Mouse (Mus musculus) forebrain, embryonic 15.5 days (tissue): ENCODE results near the gene Mybbp1a. TPM values are rescaled to one million over a fixed set of nuclear protein-coding genes. Genes with fewer than 3 reads are reported as not detected.

Experiments used
- ATAC-seq: fragments of 200-750 bp; cut with Nextera tagmentation; replicated peaks from 2 replicates; pipeline ENCODE4 v1.8.0; 2017; ENCODE audit warnings: mild to moderate bottlenecking, moderate TSS enrichment, moderate library complexity
- H3K27ac ChIP-seq: fragments of 300-500 bp; sonication (generic); replicated peaks from 2 replicates; pipeline ENCODE4 v1.5.1; 2015; ENCODE audit warnings: mild to moderate bottlenecking, inconsistent platforms
- H3K27me3 ChIP-seq: fragments of 300-500 bp; sonication (generic); 2 replicates; pipeline ENCODE4 v1.6.1; 2015; ENCODE audit warnings: inconsistent platforms
- H3K36me3 ChIP-seq: fragments of 300-500 bp; sonication (generic); 2 replicates; pipeline ENCODE4 v1.6.1; 2015; ENCODE audit warnings: mild to moderate bottlenecking, inconsistent platforms
- H3K4me1 ChIP-seq: fragments of 300-500 bp; sonication (generic); 2 replicates; pipeline ENCODE4 v1.6.1; 2015; ENCODE audit warnings: inconsistent platforms
- H3K4me2 ChIP-seq: fragments of 300-500 bp; sonication (generic); replicated peaks from 2 replicates; pipeline ENCODE4 v1.6.1; 2015; ENCODE audit warnings: mild to moderate bottlenecking, inconsistent platforms
- H3K4me3 ChIP-seq: fragments of 300-500 bp; sonication (generic); 2 replicates; pipeline ENCODE4 v1.5.1; 2015; ENCODE audit warnings: mild to moderate bottlenecking, inconsistent platforms
- H3K9ac ChIP-seq: fragments of 300-500 bp; sonication (generic); replicated peaks from 2 replicates; pipeline ENCODE4 v1.6.1; 2015; ENCODE audit warnings: mild to moderate bottlenecking, inconsistent platforms
- H3K9me3 ChIP-seq: fragments of 300-500 bp; sonication (generic); 2 replicates; pipeline ENCODE4 v1.6.1; 2016; ENCODE audit warnings: inconsistent platforms
- WGBS: fragments of 180-500 bp; shearing (Covaris S2); methylation state at CpG from one replicate; pipeline ENCODE4 v1.1.7; 2015; ENCODE audit warnings: mixed read lengths; 5-methylcytosine and 5-hydroxymethylcytosine counted together
- polyA plus RNA-seq: library from polyadenylated mRNA; unstranded; fragments of >200 nt; fragmentation: Nextera tagmentation; extraction: Ambion mirVana; gene quantifications from 2 replicates; pipeline ENCODE4 v1.2.1, GENCODE M21; 2015

The Mybbp1a gene
- polyA plus RNA-seq, 1 experiment from 2014 or later: 90.0 TPM

DNA sequence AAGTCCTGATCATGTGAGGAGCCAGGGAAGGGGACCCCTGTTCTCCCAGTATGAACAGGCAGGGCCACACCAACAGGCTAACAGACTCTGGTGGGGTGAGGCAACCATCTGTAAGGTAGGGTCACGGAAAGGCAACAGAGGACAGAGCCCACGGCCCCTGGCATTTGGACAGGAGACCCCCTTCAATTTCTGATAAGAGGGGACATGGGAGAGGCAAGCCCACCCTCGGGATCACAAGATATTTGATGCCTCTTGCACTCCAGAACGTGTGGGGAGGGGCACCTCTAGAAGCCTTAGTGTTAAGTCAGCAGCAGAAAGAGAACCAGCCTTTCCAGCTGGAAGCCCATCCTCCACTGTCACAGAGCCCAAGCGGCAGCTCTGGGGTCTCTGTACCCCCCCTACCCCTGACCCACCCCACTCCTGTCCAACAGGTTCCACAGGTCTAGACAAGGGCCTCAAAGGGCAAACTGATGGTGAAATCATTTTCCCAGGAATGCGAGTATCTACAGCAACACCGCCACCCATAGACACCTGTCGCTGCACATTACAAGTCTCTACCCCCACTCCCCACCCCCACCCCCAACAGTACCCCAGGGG lies 35.0 kb upstream of the Mybbp1a start:
- Histone ChIP-seq H3K27ac (no peak overlapping the region), H3K36me3 (no peaks in the 10 kb centered on the region), H3K9ac (no peak overlapping the region), H3K27me3 (peaks cover 6% of the 10 kb centered on the region; the same call in 1 of the 2 replicates), H3K4me2 (no peak overlapping the region), H3K4me1 (peaks cover 8% of the 10 kb centered on the region), H3K9me3 (no peaks in the 10 kb centered on the region), H3K4me3 (no peak overlapping the region)
- 62% methylated on average over 8 of the region's 8 CpGs for WGBS
- no peak for ATAC-seq

DNA sequence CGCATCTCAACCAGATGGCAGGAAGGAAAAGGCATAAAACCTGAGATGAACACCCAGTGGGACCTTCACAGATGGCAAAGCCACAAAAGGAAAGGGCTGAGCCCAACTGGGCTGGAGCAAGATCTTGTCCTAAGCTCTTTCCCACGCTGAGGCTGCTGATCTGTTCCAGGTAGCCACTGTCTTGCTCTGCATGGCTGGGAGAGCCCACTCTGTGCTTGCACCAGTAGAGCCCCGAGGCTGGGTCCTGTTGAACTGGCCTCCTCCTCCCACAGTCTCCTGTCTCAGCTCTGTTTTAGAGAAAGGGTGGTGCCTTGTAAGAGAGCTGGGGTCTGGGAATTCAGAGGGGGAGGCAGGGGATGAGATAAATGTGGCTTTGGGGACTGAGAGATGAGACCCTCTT lies 34.1 kb upstream of the Mybbp1a start:
- Histone ChIP-seq H3K4me1 (peaks cover 15% of the 10 kb centered on the region), H3K9me3 (no peaks in the 10 kb centered on the region), H3K36me3 (no peaks in the 10 kb centered on the region), H3K4me3 (no peak overlapping the region), H3K4me2 (no peak overlapping the region), H3K27me3 (peaks cover 12% of the 10 kb centered on the region; the same call in 1 of the 2 replicates), H3K27ac (no peak overlapping the region), H3K9ac (no peak overlapping the region)
- ATAC-seq: no peak
- 24% methylated on average over 3 of the region's 3 CpGs for WGBS

DNA sequence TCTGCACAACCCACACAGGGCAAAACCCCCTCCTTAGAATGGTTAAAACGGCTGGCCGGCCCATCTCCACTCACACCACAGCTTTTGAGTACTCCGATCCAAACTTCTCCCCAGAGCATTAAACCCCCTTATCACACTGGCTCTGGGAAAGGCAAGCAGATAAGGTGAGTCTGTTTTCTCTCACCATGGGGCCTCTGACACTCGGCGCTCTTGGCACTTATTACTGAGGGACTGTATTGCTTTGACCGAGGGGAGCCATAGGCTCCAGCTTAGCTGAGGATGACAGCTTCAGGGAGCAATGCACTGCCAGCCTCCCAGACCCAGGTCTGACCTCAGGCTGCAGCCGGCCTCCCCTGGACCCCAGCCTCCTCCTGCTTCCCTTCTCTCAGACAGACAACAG lies 33.6 kb upstream of the Mybbp1a start:
- no peak for ATAC-seq
- Histone ChIP-seq H3K4me2 (no peak overlapping the region), H3K9me3 (no peaks in the 10 kb centered on the region), H3K36me3 (no peaks in the 10 kb centered on the region), H3K4me1 (peaks cover 15% of the 10 kb centered on the region), H3K27me3 (peaks cover 13% of the 10 kb centered on the region; the same call in 1 of the 2 replicates), H3K9ac (no peak overlapping the region), H3K4me3 (no peak overlapping the region), H3K27ac (no peak overlapping the region)
- 24% methylated on average over 7 of the region's 7 CpGs for WGBS

DNA sequence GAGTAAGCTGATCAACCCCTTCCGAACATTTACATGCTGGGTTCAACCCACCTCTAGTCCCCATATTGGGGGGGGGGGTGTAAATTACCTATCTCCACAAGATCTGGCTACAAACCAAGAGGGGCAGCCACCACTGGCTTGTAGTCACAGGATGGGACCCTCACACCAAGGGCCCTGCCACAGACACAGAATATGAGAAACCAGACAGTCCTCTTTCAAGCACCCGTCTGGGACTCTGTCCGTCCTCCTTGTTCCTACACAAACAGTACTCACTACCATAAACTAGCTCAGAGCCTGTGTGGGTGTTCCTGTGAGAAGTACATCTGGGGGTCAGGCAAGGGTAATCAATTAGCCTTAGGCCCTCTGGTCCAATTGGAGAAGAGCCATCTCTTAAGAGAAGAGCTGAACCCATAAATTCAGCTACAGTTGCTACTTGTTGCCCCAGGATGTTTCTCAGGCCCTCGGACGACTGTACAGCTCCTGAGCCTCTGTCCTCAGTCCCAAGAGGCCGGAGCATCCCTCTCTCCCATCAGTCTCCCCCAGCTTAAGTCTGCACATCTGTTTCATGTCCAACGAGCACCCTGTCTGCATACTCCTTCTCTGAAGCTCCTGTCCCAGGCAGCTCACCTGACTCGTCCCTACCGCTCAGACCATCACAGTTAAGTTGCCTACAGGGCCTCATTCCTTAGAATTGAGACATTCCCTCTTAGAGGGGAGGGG lies 32.5 kb upstream of the Mybbp1a start:
- H3K27me3 ChIP-seq: peaks cover 15% of the 10 kb centered on the region; the same call in 1 of the 2 replicates
- H3K36me3 ChIP-seq: no peaks in the 10 kb centered on the region
- no peaks in the 10 kb centered on the region for H3K9me3 ChIP-seq
- ATAC-seq: no peak
- H3K4me2 ChIP-seq: no peak overlapping the region
- no peak overlapping the region for H3K27ac ChIP-seq
- H3K4me3 ChIP-seq: no peak overlapping the region
- peaks cover 15% of the 10 kb centered on the region for H3K4me1 ChIP-seq
- 69% methylated on average over 9 of the region's 9 CpGs for WGBS
- H3K9ac ChIP-seq: no peak overlapping the region

DNA sequence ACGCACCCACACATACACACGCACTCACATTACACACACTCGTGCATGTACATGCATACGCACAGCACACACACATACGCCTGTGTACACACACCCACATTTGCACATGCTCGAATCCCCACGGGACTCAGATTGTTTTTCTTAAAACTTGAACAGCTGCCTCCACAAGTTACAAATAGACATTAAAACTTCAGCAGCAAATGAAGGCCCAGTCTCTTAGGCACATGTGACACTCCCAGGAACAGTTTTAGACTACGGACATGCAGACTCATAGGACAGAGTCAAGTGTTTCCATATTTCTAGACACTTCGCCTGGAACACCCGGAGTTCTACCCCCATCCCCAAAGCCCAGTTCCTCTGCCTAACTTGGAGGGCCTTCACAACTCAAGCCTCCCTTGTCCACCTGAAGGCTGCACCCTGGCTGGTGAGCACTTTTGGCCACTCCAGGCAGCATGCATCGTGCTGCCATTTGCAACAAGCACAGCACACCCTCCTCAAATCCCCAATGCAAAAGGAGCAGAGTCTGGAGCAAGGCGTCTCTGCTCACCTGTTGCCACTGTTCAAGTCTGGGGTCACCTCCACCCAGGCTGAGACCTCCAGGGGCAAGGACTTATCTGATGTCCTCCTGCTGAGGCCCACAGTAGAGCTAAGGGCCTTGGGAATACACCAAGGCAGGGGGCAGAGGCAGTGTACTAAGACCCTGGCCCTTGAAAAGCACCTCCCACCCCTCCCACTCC lies 31.3 kb upstream of the Mybbp1a start:
- ATAC-seq: no peak
- WGBS: 78% methylated on average over 12 of the region's 12 CpGs
- Histone ChIP-seq H3K9ac (no peak overlapping the region), H3K4me1 (peaks cover 15% of the 10 kb centered on the region), H3K36me3 (no peaks in the 10 kb centered on the region), H3K4me2 (no peak overlapping the region), H3K4me3 (no peak overlapping the region), H3K27me3 (peaks cover 15% of the 10 kb centered on the region; the same call in 1 of the 2 replicates), H3K9me3 (no peaks in the 10 kb centered on the region), H3K27ac (no peak overlapping the region)

DNA sequence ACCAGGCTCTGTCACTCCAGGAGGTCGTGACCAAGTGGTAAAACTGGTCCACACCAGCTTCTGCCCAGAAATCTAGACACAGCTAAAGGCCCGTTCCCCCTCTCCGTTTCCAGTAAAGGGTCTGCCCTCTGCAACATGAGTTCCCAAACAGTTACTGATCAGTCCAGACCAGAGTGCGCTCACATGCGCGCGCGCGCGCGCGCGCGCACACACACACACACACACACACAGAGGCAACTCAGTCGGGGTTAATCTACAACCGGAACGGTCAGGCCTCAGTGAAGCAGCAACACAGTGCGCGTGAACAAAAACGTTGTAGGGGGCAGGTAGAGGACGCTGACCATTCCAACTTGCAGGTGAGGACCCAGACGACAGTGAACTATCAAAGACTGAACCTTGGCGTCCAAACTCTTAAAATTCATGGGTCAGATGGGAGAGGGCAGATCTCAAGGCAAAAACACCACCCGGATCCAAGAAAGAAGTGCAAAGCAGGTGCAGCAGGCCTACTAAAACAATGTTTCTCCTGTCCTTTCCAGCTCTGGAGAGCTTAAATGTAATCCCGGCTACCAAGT lies 30.5 kb upstream of the Mybbp1a start:
- Histone ChIP-seq H3K9ac (no peak overlapping the region), H3K4me1 (peaks cover 15% of the 10 kb centered on the region), H3K27me3 (peaks cover 15% of the 10 kb centered on the region; the same call in 1 of the 2 replicates), H3K27ac (no peak overlapping the region), H3K4me3 (peak overlapping the region; percentile 50), H3K9me3 (no peaks in the 10 kb centered on the region), H3K36me3 (no peaks in the 10 kb centered on the region), H3K4me2 (peak overlapping the region; percentile 94)
- 0 out of 2 replicates have a peak, but pooled peaks have one; percentile 34 for ATAC-seq
- under 1% methylated on average over 25 of the region's 25 CpGs for whole genome bisulfite sequencing

DNA sequence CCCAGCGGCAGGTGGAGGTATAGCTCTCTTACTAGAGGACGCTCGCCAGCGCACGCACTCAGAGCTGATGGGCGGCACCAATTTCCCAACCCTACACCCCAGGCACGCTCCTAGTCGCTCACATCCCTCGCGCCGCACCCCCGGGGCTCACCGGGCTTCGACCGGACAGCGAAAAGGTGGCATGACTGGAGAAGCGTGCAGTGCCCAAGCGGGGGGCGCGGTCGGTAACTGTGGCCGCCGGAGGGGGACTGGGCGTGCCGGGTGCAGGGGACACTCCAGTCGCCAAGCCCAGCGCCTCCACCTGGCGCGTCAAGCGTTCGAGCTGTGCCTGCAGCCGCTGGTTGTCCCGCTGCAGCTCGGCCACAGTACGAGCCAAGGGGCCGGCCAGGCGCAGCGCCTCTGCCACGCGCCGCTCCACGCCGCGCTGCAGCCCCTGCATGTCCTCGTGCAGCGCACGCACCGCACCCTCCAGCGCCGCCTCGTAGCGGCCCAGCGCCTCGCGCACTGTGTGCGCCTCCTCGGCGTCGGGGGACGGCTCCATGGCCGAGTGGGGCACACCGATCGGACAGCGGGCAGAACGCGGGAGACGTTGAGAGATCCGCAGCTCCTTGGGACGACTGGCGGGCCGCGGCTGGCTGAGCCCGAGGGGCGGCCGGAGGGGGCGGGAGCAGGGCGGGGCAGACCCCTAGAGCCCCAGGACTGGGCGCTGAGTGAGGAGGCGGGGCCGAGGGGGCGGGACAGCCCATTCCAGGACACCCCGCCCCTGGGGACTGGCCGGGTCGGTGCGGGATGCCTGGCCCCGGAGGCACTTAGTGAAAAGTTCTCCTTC lies 29.8 kb upstream of the Mybbp1a start, which contains the start of gene Smtnl2:
Smtnl2 (minus strand) TSS at position 621 of the 829 bp plus-strand sequence.
- under 1% methylated on average over 83 of the region's 86 CpGs for WGBS
- no peak within 1 kb of the TSS for H3K27ac ChIP-seq
- peak within 1 kb of the TSS; percentile 50 for H3K4me3 ChIP-seq
- peak; percentile 89 for ATAC-seq
- H3K27me3 ChIP-seq: peaks cover 15% of the 10 kb centered on the region; the same call in 1 of the 2 replicates
- H3K36me3 ChIP-seq: no peaks in the 10 kb centered on the region
- peak within 1 kb of the TSS; percentile 94 for H3K4me2 ChIP-seq
- H3K9ac ChIP-seq: peak within 1 kb of the TSS; percentile 55
- no peaks in the 10 kb centered on the region for H3K9me3 ChIP-seq
- peaks cover 15% of the 10 kb centered on the region for H3K4me1 ChIP-seq

DNA sequence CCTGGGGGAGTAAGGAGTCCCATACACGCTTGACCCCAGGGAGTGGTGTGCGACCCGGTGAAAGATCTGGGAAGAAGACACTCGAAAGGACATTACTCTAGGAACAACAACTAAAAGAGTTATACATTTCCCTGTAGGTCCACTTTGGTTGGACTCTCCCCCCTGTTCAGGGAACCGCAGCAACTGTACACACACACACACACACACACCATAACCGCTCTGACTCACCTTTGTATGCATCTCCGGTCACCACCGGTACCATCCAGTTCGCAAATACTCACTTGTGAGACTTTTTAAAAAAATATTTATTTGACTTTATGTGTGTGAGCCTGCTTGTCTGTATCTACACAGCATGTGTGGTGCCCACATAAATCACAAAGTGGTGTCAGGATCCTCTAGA lies 29.2 kb upstream of the Mybbp1a start:
- Histone ChIP-seq H3K36me3 (no peaks in the 10 kb centered on the region), H3K27ac (no peak overlapping the region), H3K4me2 (peak overlapping the region; percentile 94), H3K4me3 (peak overlapping the region; percentile 50), H3K4me1 (peaks cover 15% of the 10 kb centered on the region), H3K27me3 (peaks cover 15% of the 10 kb centered on the region; the same call in 1 of the 2 replicates), H3K9ac (peak overlapping the region; percentile 55), H3K9me3 (no peaks in the 10 kb centered on the region)
- WGBS: 34% methylated on average over 9 of the region's 9 CpGs
- 0 out of 2 replicates have a peak, but pooled peaks have one; percentile 15 for ATAC-seq

DNA sequence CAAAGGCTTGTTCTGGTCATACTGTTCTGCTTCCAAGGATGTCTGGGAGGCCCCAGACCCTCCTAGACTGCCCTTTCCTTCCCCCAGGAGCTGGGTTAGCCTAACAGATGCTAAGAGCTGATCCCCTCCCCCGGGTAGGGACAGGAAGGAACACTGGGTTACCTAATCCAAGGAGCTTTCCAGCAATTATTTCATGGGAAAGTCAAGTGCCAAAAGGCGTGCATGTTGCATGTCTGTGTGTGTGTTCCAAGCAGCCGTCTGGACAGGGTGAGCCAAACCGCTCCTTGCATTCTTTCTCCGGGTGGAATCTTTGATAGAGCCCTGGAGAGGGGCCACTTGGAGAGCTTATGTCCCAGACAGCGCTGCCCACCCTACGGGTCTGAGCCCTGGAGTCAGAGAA lies 28.1 kb upstream of the Mybbp1a start:
- Histone ChIP-seq H3K27ac (no peak overlapping the region), H3K4me3 (no peak overlapping the region), H3K36me3 (no peaks in the 10 kb centered on the region), H3K9ac (no peak overlapping the region), H3K4me1 (peaks cover 15% of the 10 kb centered on the region), H3K4me2 (no peak overlapping the region), H3K9me3 (no peaks in the 10 kb centered on the region), H3K27me3 (peaks cover 15% of the 10 kb centered on the region; the same call in 1 of the 2 replicates)
- 72% methylated on average over 7 of the region's 7 CpGs for WGBS
- ATAC-seq: no peak

DNA sequence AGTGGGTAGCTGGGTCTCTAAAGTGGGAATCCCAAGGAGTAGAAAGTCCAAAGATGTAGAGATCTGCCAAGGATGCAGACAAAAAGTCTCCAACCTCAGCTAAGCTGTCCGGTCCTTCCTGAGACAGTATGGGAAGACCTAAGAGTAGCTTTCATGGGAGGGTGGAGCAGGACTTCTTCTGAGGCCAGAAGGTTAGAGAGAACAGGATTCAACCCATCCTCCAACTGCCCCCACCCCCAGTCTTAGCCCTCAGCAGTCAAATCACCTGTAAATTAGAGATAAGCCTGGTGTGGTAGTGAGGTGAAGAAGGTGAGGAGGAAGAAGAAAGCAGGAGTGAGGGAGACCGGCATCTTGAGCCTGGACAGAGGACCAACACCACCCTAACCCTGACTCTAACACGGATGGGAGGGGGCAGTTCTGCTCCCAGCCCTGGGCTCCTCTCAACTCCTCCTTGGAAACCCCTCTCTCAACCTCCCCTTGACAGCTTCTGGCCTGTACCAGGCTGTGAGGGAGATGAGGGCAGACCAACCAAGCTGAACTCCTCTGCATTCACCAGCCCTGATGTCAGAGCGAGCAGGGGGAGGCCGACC lies 27.5 kb upstream of the Mybbp1a start:
- H3K36me3 ChIP-seq: no peaks in the 10 kb centered on the region
- peaks cover 15% of the 10 kb centered on the region; the same call in 1 of the 2 replicates for H3K27me3 ChIP-seq
- peaks cover 15% of the 10 kb centered on the region for H3K4me1 ChIP-seq
- no peak overlapping the region for H3K4me3 ChIP-seq
- H3K9ac ChIP-seq: no peak overlapping the region
- no peaks in the 10 kb centered on the region for H3K9me3 ChIP-seq
- ATAC-seq: no peak
- no peak overlapping the region for H3K4me2 ChIP-seq
- 61% methylated on average over 5 of the region's 5 CpGs for WGBS
- no peak overlapping the region for H3K27ac ChIP-seq

DNA sequence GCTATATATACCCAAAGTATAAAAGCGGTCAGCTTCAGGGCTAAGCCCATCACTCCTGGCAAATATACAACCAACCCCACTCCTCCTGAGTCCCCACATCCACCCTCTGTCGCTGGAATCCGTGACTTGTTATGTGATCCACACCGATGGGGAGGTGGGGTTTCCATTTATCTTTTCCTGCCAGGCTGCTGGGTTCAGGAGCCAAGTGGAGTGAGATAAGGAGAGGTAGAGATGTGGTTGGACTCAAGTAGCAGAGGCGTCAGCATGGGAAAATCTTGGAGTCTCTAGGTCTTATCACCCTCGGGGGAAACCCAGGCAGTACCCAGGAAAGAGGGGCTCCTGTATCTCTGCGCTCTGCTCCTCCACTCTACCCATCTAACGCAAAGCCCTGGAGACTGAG lies 26.0 kb upstream of the Mybbp1a start:
- Histone ChIP-seq H3K9me3 (no peaks in the 10 kb centered on the region), H3K4me1 (peaks cover 15% of the 10 kb centered on the region), H3K27ac (no peak overlapping the region), H3K9ac (no peak overlapping the region), H3K36me3 (no peaks in the 10 kb centered on the region), H3K27me3 (peaks cover 9% of the 10 kb centered on the region; the same call in 1 of the 2 replicates), H3K4me3 (no peak overlapping the region), H3K4me2 (no peak overlapping the region)
- no peak for ATAC-seq
- 89% methylated on average over 8 of the region's 8 CpGs for WGBS
